Mouse (Mus musculus): ENCODE results near the gene Tma7. TPM values are rescaled to one million over a fixed set of nuclear protein-coding genes. Genes with fewer than 3 reads are reported as not detected.
A peak's percentile ranks its signal among the peaks of the same experiment; 100 is the strongest.

The Tma7 gene
- polyA plus RNA-seq, 1 experiment from 2014 or later = 719 TPM

DNA sequence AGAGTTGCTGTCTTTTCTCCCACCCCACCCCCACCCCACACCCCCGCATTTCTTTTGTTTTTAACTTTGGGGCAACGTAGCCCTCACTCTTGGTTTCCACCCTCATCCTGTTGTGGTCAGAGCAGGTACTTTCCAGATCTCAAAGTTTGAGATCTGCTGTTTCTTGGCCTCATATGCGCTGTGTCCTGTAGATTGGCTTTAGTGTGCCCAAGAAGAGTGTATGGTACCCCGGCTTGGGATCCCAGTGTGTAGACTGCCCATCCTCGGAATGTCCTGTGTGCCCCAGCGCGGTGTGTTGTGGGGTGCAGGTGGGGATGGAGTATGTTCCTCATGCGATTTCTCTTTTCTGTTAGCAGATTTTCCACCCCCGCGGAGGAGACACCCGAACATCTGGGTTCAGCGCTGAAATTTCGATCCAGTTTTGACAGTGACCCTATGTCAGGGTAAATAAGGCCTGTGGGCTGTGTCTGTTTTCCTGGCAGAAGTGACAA, 31.3 kb downstream of the Tma7 start:
- Histone ChIP-seq H3K27me3 (ENCODE audit: control insufficient read depth, insufficient read depth, low read length) (no peaks in the 10 kb centered on the region), H3K9ac (ENCODE audit: low read length) (no peak overlapping the region), H3K36me3 (ENCODE audit: control insufficient read depth, insufficient read depth, low read length) (no peaks in the 10 kb centered on the region), H3K27ac (ENCODE audit: low read depth, low read length) (no peak overlapping the region), H3K4me1 (ENCODE audit: control insufficient read depth, insufficient read depth, low read length) (peaks cover 3% of the 10 kb centered on the region; the same call in 1 of the 2 replicates), H3K4me3 (ENCODE audit: low read depth, low read length) (no peak overlapping the region), H3K4me2 (ENCODE audit: low read depth) (no peak overlapping the region), H3K9me3 (ENCODE audit: control insufficient read depth, low read length) (no peaks in the 10 kb centered on the region)
- ATAC-seq (ENCODE audit: insufficient read depth, low FRiP score, low TSS enrichment) = no peak
- no peak for DNase-seq (ENCODE audit: low spot score)
- 89% methylated on average over 13 of the region's 13 CpGs for WGBS

GRCm38 (mm10) chr9:109050674-109050997, 31.8 kb downstream of the Tma7 start:
- no peaks in the 10 kb centered on the region for H3K27me3 ChIP-seq (ENCODE audit: control insufficient read depth, insufficient read depth, low read length)
- no peak overlapping the region for H3K9ac ChIP-seq (ENCODE audit: low read length)
- no peak for ATAC-seq (ENCODE audit: insufficient read depth, low FRiP score, low TSS enrichment)
- H3K36me3 ChIP-seq (ENCODE audit: control insufficient read depth, insufficient read depth, low read length) = no peaks in the 10 kb centered on the region
- H3K4me2 ChIP-seq (ENCODE audit: low read depth) = no peak overlapping the region
- no peak for DNase-seq (ENCODE audit: low spot score)
- peaks cover 3% of the 10 kb centered on the region; the same call in 1 of the 2 replicates for H3K4me1 ChIP-seq (ENCODE audit: control insufficient read depth, insufficient read depth, low read length)
- WGBS = 79% methylated on average over 3 of the region's 3 CpGs
- H3K4me3 ChIP-seq (ENCODE audit: low read depth, low read length) = no peak overlapping the region
- H3K9me3 ChIP-seq (ENCODE audit: control insufficient read depth, low read length) = no peaks in the 10 kb centered on the region
- H3K27ac ChIP-seq (ENCODE audit: low read depth, low read length) = no peak overlapping the region

- WGBS = 80% methylated on average over 9 of the region's 9 CpGs
- H3K27ac ChIP-seq (ENCODE audit: low read depth, low read length) = no peak overlapping the region
These were observed 32.3 kb downstream of the Tma7 start for GRCm38 (mm10) chr9:109049996-109050673.

GRCm38 (mm10) chr9:109049316-109049715, 33.1 kb downstream of the Tma7 start:
- WGBS = 85% methylated on average over 7 of the region's 7 CpGs

More at GRCm38 (mm10) chr9:109049996-109050673, 32.3 kb downstream of the Tma7 start:
- Histone ChIP-seq H3K36me3 (ENCODE audit: control insufficient read depth, insufficient read depth, low read length) (no peaks in the 10 kb centered on the region), H3K27me3 (ENCODE audit: control insufficient read depth, insufficient read depth, low read length) (no peaks in the 10 kb centered on the region), H3K4me1 (ENCODE audit: control insufficient read depth, insufficient read depth, low read length) (peaks cover 3% of the 10 kb centered on the region; the same call in 1 of the 2 replicates), H3K4me2 (ENCODE audit: low read depth) (no peak overlapping the region), H3K9me3 (ENCODE audit: control insufficient read depth, low read length) (no peaks in the 10 kb centered on the region), H3K4me3 (ENCODE audit: low read depth, low read length) (no peak overlapping the region), H3K9ac (ENCODE audit: low read length) (no peak overlapping the region)
- no peak for ATAC-seq (ENCODE audit: insufficient read depth, low FRiP score, low TSS enrichment)
- DNase-seq (ENCODE audit: low spot score) = no peak

DNA sequence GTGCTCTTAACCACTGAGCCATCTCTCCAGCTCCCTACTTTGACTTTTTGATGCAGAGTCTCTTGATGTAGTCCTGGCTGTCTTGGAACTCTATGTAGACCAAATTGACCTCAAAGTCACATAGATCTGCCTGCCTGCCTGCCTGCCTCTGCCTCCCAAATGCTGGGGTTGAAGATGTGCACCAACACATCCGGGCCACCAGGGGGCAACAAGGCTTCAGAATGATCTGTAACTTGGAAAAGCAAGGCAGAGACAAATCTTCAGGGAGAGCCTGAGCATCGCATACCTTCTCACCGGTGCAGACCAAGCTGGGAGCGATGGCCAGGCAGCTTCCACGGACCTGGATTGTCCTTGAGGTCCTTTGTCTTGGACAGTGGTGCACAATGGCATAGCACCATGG, 36.1 kb downstream of the Tma7 start:
- DNase-seq (ENCODE audit: low spot score) = peak; percentile 55
- Histone ChIP-seq H3K27me3 (ENCODE audit: control insufficient read depth, insufficient read depth, low read length) (no peaks in the 10 kb centered on the region), H3K36me3 (ENCODE audit: control insufficient read depth, insufficient read depth, low read length) (no peaks in the 10 kb centered on the region), H3K4me1 (ENCODE audit: control insufficient read depth, insufficient read depth, low read length) (no peaks in the 10 kb centered on the region), H3K4me3 (ENCODE audit: low read depth, low read length) (no peak overlapping the region), H3K4me2 (ENCODE audit: low read depth) (no peak overlapping the region), H3K27ac (ENCODE audit: low read depth, low read length) (no peak overlapping the region), H3K9ac (ENCODE audit: low read length) (no peak overlapping the region), H3K9me3 (ENCODE audit: control insufficient read depth, low read length) (no peaks in the 10 kb centered on the region)
- ATAC-seq (ENCODE audit: insufficient read depth, low FRiP score, low TSS enrichment) = no peak
- WGBS = 40% methylated on average over 5 of the region's 5 CpGs

More at GRCm38 (mm10) chr9:109049316-109049715, 33.1 kb downstream of the Tma7 start:
- no peak overlapping the region for H3K9ac ChIP-seq (ENCODE audit: low read length)
- H3K27ac ChIP-seq (ENCODE audit: low read depth, low read length) = no peak overlapping the region
- no peak overlapping the region for H3K4me2 ChIP-seq (ENCODE audit: low read depth)
- H3K36me3 ChIP-seq (ENCODE audit: control insufficient read depth, insufficient read depth, low read length) = no peaks in the 10 kb centered on the region
- DNase-seq (ENCODE audit: low spot score) (no peak), ATAC-seq (ENCODE audit: insufficient read depth, low FRiP score, low TSS enrichment) (no peak)
- H3K27me3 ChIP-seq (ENCODE audit: control insufficient read depth, insufficient read depth, low read length) = no peaks in the 10 kb centered on the region
- H3K9me3 ChIP-seq (ENCODE audit: control insufficient read depth, low read length) = no peaks in the 10 kb centered on the region
- no peaks in the 10 kb centered on the region; the same call in 1 of the 2 replicates for H3K4me1 ChIP-seq (ENCODE audit: control insufficient read depth, insufficient read depth, low read length)
- no peak overlapping the region for H3K4me3 ChIP-seq (ENCODE audit: low read depth, low read length)

DNA sequence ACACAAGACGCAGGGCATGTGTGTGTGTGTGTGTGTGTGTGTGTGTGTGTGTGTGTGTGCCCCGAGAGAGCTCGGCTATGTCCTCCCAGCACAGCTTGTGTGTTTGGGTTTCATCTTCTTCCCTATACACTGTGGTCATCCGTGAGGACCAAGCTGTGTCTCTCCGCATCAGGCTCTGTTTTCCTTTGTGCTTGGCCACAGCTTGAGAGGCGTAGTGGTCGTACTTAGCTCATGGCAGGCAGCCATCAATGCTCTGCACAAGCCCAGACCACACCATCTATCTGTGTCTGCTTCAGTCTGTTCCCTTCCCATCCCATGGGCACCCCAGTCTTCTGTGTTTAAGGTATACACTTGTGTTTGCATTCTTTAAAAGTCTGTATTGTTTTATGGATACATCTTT, 41.0 kb downstream of the Tma7 start:
- ATAC-seq (ENCODE audit: insufficient read depth, low FRiP score, low TSS enrichment) (no peak), DNase-seq (ENCODE audit: low spot score) (no peak)
- Histone ChIP-seq H3K4me1 (ENCODE audit: control insufficient read depth, insufficient read depth, low read length) (no peaks in the 10 kb centered on the region), H3K9ac (ENCODE audit: low read length) (no peak overlapping the region), H3K4me2 (ENCODE audit: low read depth) (no peak overlapping the region), H3K27me3 (ENCODE audit: control insufficient read depth, insufficient read depth, low read length) (no peaks in the 10 kb centered on the region), H3K4me3 (ENCODE audit: low read depth, low read length) (no peak overlapping the region), H3K36me3 (ENCODE audit: control insufficient read depth, insufficient read depth, low read length) (no peaks in the 10 kb centered on the region), H3K9me3 (ENCODE audit: control insufficient read depth, low read length) (no peaks in the 10 kb centered on the region), H3K27ac (ENCODE audit: low read depth, low read length) (no peak overlapping the region)
- WGBS = 85% methylated on average over 7 of the region's 7 CpGs

DNA sequence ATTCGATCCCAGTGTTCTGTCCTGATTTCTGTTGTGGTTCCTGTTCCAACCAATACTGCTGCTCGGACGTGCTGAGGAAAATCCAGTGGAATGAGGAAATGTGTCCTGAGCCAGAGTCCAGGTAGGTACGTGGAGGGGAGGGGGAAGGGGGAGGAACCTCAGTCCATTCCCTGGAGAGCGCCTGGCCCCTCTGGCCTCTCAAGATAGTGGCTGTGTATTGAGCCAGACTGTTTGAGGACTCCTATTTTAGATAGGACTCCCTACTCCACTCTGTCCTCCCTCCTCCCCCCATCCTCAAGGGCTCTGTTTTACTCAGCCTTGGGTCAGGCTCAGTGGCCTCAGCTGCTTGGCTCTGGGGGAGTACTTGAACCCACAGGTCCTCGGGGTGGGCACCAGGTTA, 41.5 kb downstream of the Tma7 start:
- Histone ChIP-seq H3K4me1 (ENCODE audit: control insufficient read depth, insufficient read depth, low read length) (no peaks in the 10 kb centered on the region), H3K9me3 (ENCODE audit: control insufficient read depth, low read length) (no peaks in the 10 kb centered on the region), H3K36me3 (ENCODE audit: control insufficient read depth, insufficient read depth, low read length) (no peaks in the 10 kb centered on the region), H3K27me3 (ENCODE audit: control insufficient read depth, insufficient read depth, low read length) (no peaks in the 10 kb centered on the region), H3K4me3 (ENCODE audit: low read depth, low read length) (no peak overlapping the region), H3K9ac (ENCODE audit: low read length) (no peak overlapping the region), H3K27ac (ENCODE audit: low read depth, low read length) (no peak overlapping the region), H3K4me2 (ENCODE audit: low read depth) (no peak overlapping the region)
- DNase-seq (ENCODE audit: low spot score) (no peak), ATAC-seq (ENCODE audit: insufficient read depth, low FRiP score, low TSS enrichment) (no peak)
- 57% methylated on average over 6 of the region's 6 CpGs for WGBS

- Histone ChIP-seq H3K27ac (ENCODE audit: low read depth, low read length) (no peak overlapping the region), H3K9me3 (ENCODE audit: control insufficient read depth, low read length) (no peaks in the 10 kb centered on the region), H3K4me3 (ENCODE audit: low read depth, low read length) (no peak overlapping the region), H3K4me1 (ENCODE audit: control insufficient read depth, insufficient read depth, low read length) (no peaks in the 10 kb centered on the region), H3K4me2 (ENCODE audit: low read depth) (no peak overlapping the region), H3K36me3 (ENCODE audit: control insufficient read depth, insufficient read depth, low read length) (no peaks in the 10 kb centered on the region), H3K9ac (ENCODE audit: low read length) (no peak overlapping the region), H3K27me3 (ENCODE audit: control insufficient read depth, insufficient read depth, low read length) (no peaks in the 10 kb centered on the region)
- ATAC-seq (ENCODE audit: insufficient read depth, low FRiP score, low TSS enrichment) = no peak
- DNase-seq (ENCODE audit: low spot score) = no peak
- 82% methylated on average over 8 of the region's 8 CpGs for WGBS
These were observed 42.2 kb downstream of the Tma7 start for GRCm38 (mm10) chr9:109040216-109040615.

DNA sequence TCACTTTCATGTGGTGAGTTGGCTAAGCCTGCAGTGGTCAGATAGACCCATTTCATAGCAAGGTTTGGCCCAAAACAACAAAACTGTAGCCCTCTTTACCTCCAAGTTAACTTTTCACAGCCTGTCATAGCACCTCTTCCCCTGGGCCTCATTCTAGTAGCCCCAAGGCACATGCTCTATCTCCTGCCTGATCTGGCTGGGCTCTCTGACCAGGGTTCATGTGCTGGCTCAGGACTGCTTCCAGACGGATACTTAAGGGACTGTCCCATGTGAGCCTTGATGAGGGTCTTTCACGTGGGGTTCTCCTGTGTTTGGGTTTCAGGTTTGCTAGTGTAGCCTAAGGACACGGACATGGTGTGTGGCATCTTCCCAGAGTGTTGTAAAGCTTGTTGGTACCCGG, 42.7 kb downstream of the Tma7 start:
- WGBS = 87% methylated on average over 4 of the region's 4 CpGs
- no peak for ATAC-seq (ENCODE audit: insufficient read depth, low FRiP score, low TSS enrichment)
- Histone ChIP-seq H3K27me3 (ENCODE audit: control insufficient read depth, insufficient read depth, low read length) (no peaks in the 10 kb centered on the region), H3K36me3 (ENCODE audit: control insufficient read depth, insufficient read depth, low read length) (no peaks in the 10 kb centered on the region), H3K9me3 (ENCODE audit: control insufficient read depth, low read length) (no peaks in the 10 kb centered on the region), H3K4me2 (ENCODE audit: low read depth) (no peak overlapping the region), H3K4me1 (ENCODE audit: control insufficient read depth, insufficient read depth, low read length) (no peaks in the 10 kb centered on the region), H3K27ac (ENCODE audit: low read depth, low read length) (no peak overlapping the region), H3K4me3 (ENCODE audit: low read depth, low read length) (no peak overlapping the region), H3K9ac (ENCODE audit: low read length) (no peak overlapping the region)
- DNase-seq (ENCODE audit: low spot score) = no peak

All from neural tube, embryonic 11.5 days (tissue).